Mouse (Mus musculus) liver, adult 2 months (tissue): ENCODE measurements around the gene Ifi27l2b. TPM values are rescaled to one million over a fixed set of nuclear protein-coding genes. Genes with fewer than 3 reads are reported as not detected.

Experiments
- DNase-seq: peaks from one replicate; pipeline ENCODE4 v3.0.0-alpha.2; 2011; ENCODE audit warnings: low read depth, low spot score; ENCODE audit errors: extremely low read depth
- H3K27ac ChIP-seq: fragments of 200-500 bp; replicated peaks from 2 replicates; pipeline ENCODE4 v1.5.1; 2012; ENCODE audit warnings: low read depth, mild to moderate bottlenecking, control low read depth, inconsistent platforms, low read length; ENCODE audit not compliant: insufficient read depth
- H3K27me3 ChIP-seq: fragments of 200-500 bp; 2 replicates; pipeline ENCODE4 v1.6.1; 2012; ENCODE audit warnings: mild to moderate bottlenecking, moderate library complexity, low read length, inconsistent platforms; ENCODE audit not compliant: control insufficient read depth, insufficient read depth
- H3K36me3 ChIP-seq: fragments of 200-500 bp; 2 replicates; pipeline ENCODE4 v1.6.1; 2012; ENCODE audit warnings: low read length, inconsistent platforms; ENCODE audit not compliant: control insufficient read depth, insufficient read depth
- H3K4me1 ChIP-seq: fragments of 200-500 bp; 2 replicates; pipeline ENCODE4 v1.6.1; 2011; ENCODE audit warnings: low read length; ENCODE audit not compliant: control insufficient read depth, insufficient read depth
- H3K4me3 ChIP-seq: fragments of 200-500 bp; 2 replicates; pipeline ENCODE4 v1.5.1; 2011; ENCODE audit warnings: low read depth, mild to moderate bottlenecking, control low read depth, low read length, moderate library complexity; ENCODE audit not compliant: insufficient read depth
- H3K79me2 ChIP-seq: fragments of 200-500 bp; 2 replicates; pipeline ENCODE4 v1.6.1; 2012; ENCODE audit warnings: inconsistent platforms, mild to moderate bottlenecking, low read length, moderate library complexity; ENCODE audit not compliant: control insufficient read depth, insufficient read depth
- H3K9ac ChIP-seq: fragments of 200-500 bp; 2 replicates; pipeline ENCODE4 v1.6.1; 2012; ENCODE audit warnings: low read depth, mild to moderate bottlenecking, control low read depth, inconsistent platforms, low read length
- CTCF ChIP-seq: fragments of 200-500 bp; IDR thresholded peaks from 2 replicates; pipeline ENCODE4 v1.5.1; 2011; ENCODE audit warnings: low read depth, low read length, control low read depth
- POLR2A ChIP-seq: fragments of 200-500 bp; IDR thresholded peaks from 2 replicates; pipeline ENCODE4 v1.6.1; 2011; ENCODE audit warnings: low read length, control low read depth; ENCODE audit not compliant: insufficient read depth; ENCODE audit errors: extremely low read depth
- WGBS: fragments of 180-500 bp; shearing (Covaris S2); methylation state at CpG from one replicate; pipeline ENCODE4 v1.1.7; 2018; 5-methylcytosine and 5-hydroxymethylcytosine counted together
- polyA plus RNA-seq: library from polyadenylated mRNA; depleted of rRNA; stranded (reverse); fragments of >200 nt; gene quantifications from 2 replicates; pipeline ENCODE4 v1.2.3, GENCODE M21; 2012; rRNA removed
- total RNA-seq: library from RNA; depleted of rRNA; stranded (reverse); fragments of >200 nt; gene quantifications from 2 replicates; pipeline ENCODE4 v1.2.3, GENCODE M21; 2014; rRNA removed

Ifi27l2b gene
- total and polyA plus RNA-seq, 2 experiments: 7.4 to 10.0 TPM

- TF ChIP-seq CTCF (no peak), POLR2A (no peak)
- no peaks in the 10 kb centered on the region for H3K27me3 ChIP-seq
- no peak overlapping the region for H3K4me3 ChIP-seq
- no peak overlapping the region for H3K9ac ChIP-seq
- H3K27ac ChIP-seq: no peak overlapping the region
- DNase-seq: no peak
- 94% methylated on average over 10 of the region's 10 CpGs for WGBS
- no peaks in the 10 kb centered on the region for H3K4me1 ChIP-seq
- peaks cover 40% of the 10 kb centered on the region for H3K36me3 ChIP-seq
- no peaks in the 10 kb centered on the region for H3K79me2 ChIP-seq
Observed at GRCm38 (mm10) chr12:103408144-103408543, 48.9 kb downstream of the Ifi27l2b start.

GRCm38 (mm10) chr12:103407720-103408119, 49.3 kb downstream of the Ifi27l2b start, which contains the start of gene 9330161L09Rik:
9330161L09Rik (minus strand) TSS chr12:103407820.
- H3K36me3 ChIP-seq: peaks cover 37% of the 10 kb centered on the region
- H3K4me1 ChIP-seq: no peaks in the 10 kb centered on the region
- TF ChIP-seq CTCF: no peak
- no peak for TF ChIP-seq POLR2A
- DNase-seq: no peak
- 92% methylated on average over 4 of the region's 4 CpGs for WGBS
- H3K4me3 ChIP-seq: no peak within 1 kb of the TSS
- no peaks in the 10 kb centered on the region for H3K27me3 ChIP-seq
- H3K9ac ChIP-seq: no peak within 1 kb of the TSS
- H3K27ac ChIP-seq: no peak within 1 kb of the TSS
- H3K79me2 ChIP-seq: no peaks in the 10 kb centered on the region

- Histone ChIP-seq H3K4me3 (no peak overlapping the region), H3K79me2 (no peaks in the 10 kb centered on the region), H3K27me3 (no peaks in the 10 kb centered on the region), H3K9ac (no peak overlapping the region), H3K27ac (no peak overlapping the region), H3K36me3 (peaks cover 16% of the 10 kb centered on the region), H3K4me1 (no peaks in the 10 kb centered on the region)
- TF ChIP-seq POLR2A: no peak
- no peak for TF ChIP-seq CTCF
- WGBS: 89% methylated on average over 18 of the region's 18 CpGs
- no peak for DNase-seq
Observed at GRCm38 (mm10) chr12:103404131-103404530, 52.9 kb downstream of the Ifi27l2b start.

Other genes starting within 250 kb of the Ifi27l2b start
- not detected in 2 replicates for gene Prima1, start 215.1 kb downstream of the Ifi27l2b start, total RNA-seq
- not detected in 2 replicates for gene Prima1, start 215.1 kb downstream of the Ifi27l2b start, polyA plus RNA-seq
- gene Fam181a, start 146.2 kb downstream of the Ifi27l2b start, total RNA-seq: not detected in 2 replicates
- gene Fam181a, start 146.2 kb downstream of the Ifi27l2b start, polyA plus RNA-seq: not detected in 2 replicates
- gene Asb2, start 101.2 kb downstream of the Ifi27l2b start, total RNA-seq: 2.7 and 3.6 TPM in 2 replicates
- gene Asb2, start 101.2 kb downstream of the Ifi27l2b start, polyA plus RNA-seq: 5.6 TPM in 2 replicates
- gene Otub2, start 68.5 kb downstream of the Ifi27l2b start, total RNA-seq: 1.3 and 1.7 TPM in 2 replicates
- gene Otub2, start 68.5 kb downstream of the Ifi27l2b start, polyA plus RNA-seq: 2.1 and 2.5 TPM in 2 replicates
- 0.13 and 0.46 TPM in 2 replicates for gene 9330161L09Rik, start 49.4 kb downstream of the Ifi27l2b start, total RNA-seq
- 0.20 TPM in 1 of 2 replicates, not detected in the other for gene 9330161L09Rik, start 49.4 kb downstream of the Ifi27l2b start, polyA plus RNA-seq
- 22.8 and 24.4 TPM in 2 replicates for gene Ddx24, start 31.4 kb downstream of the Ifi27l2b start, total RNA-seq
- gene Ddx24, start 31.4 kb downstream of the Ifi27l2b start, polyA plus RNA-seq: 15.6 and 19.0 TPM in 2 replicates
- 126 and 149 TPM in 2 replicates for gene Ifi27, start 23.0 kb downstream of the Ifi27l2b start, total RNA-seq
- gene Ifi27, start 23.0 kb downstream of the Ifi27l2b start, polyA plus RNA-seq: 157 and 288 TPM in 2 replicates
- gene Ifi27l2a, start 13.5 kb downstream of the Ifi27l2b start, total RNA-seq: 38.3 and 72.7 TPM in 2 replicates
- 28.5 and 68.1 TPM in 2 replicates for gene Ifi27l2a, start 13.5 kb downstream of the Ifi27l2b start, polyA plus RNA-seq
- 5.8 and 6.5 TPM in 2 replicates for gene Ppp4r4, start 75.1 kb upstream of the Ifi27l2b start, total RNA-seq
- gene Ppp4r4, start 75.1 kb upstream of the Ifi27l2b start, polyA plus RNA-seq: 1.3 and 1.8 TPM in 2 replicates
- gene Serpina10, start 174.2 kb upstream of the Ifi27l2b start, total RNA-seq: 204 and 223 TPM in 2 replicates
- gene Serpina10, start 174.2 kb upstream of the Ifi27l2b start, polyA plus RNA-seq: 74.7 and 83.9 TPM in 2 replicates
- gene Serpina6, start 200.0 kb upstream of the Ifi27l2b start, total RNA-seq: 256 and 388 TPM in 2 replicates
- gene Serpina6, start 200.0 kb upstream of the Ifi27l2b start, polyA plus RNA-seq: 227 and 246 TPM in 2 replicates
- gene Serpina16, start 218.9 kb upstream of the Ifi27l2b start, total RNA-seq: not detected in 2 replicates
- gene Serpina16, start 218.9 kb upstream of the Ifi27l2b start, polyA plus RNA-seq: not detected in 2 replicates
- gene Serpina1f, start 238.3 kb upstream of the Ifi27l2b start, total RNA-seq: not detected in 2 replicates
- gene Serpina1f, start 238.3 kb upstream of the Ifi27l2b start, polyA plus RNA-seq: not detected in 2 replicates